Mouse (Mus musculus): ENCODE results near the gene Dnajc4.

Dnajc4 gene

DNA sequence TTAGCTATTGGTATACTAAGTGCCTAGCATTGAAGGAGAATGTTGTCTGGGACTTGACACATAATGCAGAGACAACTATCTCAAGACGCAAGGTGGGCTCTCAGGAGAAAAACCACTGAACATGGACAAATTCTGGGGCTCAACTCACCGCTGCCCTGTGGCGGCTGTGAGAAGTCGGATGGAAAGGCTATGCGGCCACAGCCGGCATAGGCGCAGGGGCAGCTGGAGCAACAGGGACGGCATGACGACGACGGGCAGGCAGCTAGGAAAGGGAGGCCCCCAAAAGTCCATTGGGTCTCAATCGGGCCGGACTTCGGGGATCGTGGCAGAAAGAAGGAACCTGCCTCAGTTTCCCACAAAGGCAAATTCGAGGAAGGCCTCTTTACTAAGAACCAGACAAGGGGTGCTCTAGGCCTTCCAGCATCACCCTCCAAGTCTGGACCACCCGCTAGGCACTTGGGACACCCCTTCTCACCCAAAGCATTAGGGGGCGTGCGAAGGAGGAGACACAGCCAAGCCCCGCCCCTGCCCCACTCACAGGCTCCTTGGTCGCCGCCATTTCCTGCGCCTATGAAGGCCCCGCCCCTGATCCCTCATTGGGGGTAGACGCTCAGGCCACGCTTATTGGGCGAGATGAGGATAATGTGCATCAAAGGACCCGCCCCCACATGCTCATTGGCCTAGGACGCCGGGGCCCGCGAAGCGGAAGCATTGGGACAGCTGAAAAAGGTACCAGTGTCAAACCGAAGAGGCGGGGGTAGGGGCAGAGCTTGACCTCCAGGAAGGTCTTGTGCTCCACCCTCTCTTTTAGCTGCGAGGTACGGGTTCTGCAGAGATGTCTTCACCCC is at the start of gene Dnajc4:
Gene Dnajc4, minus strand, starts transcription at position 562 of the 848 bp plus-strand sequence.
- DNase-seq (ENCODE audit: low spot score in 2 of 2): peak; percentile 97 to 99

GRCm38 (mm10) chr19:7041171-7041570 is 48.8 kb upstream of the Dnajc4 start:
- DNase-seq (ENCODE audit: low spot score in 2 of 2): no peak

DNA sequence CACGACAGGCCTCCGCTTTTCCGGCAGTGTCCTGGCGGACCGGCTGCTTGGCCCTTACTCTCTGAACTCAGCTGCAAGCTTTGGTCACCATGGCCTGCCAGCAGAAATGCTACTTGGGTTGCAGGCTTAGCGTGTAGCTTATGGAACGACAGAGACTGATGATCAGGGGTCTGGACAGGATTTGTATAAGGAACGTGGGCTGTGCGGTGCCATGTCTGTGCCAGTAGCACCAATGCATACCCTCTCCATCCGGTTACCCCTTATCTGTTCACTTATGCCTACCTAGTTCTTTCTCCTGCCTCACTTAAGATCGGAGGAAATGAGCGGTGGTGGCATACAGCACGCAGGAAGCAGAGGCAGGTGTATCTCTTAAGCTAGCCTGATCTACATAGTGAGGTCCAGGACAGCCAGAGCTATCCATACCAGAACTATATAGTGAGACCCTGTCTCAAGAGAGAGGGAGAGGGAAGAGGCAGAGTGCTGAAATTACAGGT is 48.3 kb upstream of the Dnajc4 start:
- no peak for DNase-seq (ENCODE audit: low spot score in 2 of 2)

- DNase-seq (ENCODE audit: low spot score in 2 of 2): peak; percentile 97 to 100
Observed at GRCm38 (mm10) chr19:7039841-7040636, 47.7 kb upstream of the Dnajc4 start, which contains the start of gene Stip1. TSS of gene Stip1 (minus strand) at chr19:7039967.

- peak; percentile 65 to 73 for DNase-seq (ENCODE audit: low spot score in 2 of 2)
Observed at GRCm38 (mm10) chr19:7039088-7039720, 46.8 kb upstream of the Dnajc4 start.

DNA sequence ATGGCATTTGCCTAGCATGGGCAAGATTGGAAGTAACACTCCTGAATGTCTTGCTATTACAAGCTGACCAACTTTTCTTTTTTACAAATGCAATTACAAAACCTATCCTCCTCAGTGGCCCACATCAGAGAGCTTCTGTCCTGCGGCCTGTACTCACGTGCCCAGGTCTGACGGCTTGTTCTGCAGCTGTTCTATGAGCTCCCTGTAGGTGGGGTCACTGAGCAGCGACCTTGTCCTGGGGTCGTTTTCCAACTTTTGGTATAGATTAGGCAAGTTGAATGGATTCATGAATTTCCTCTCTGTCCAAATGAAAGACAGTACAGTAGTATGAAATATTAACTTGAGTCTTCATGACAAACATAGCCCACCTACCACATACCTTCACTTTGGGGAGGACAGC is 41.6 kb upstream of the Dnajc4 start:
- no peak for DNase-seq (ENCODE audit: low spot score in 2 of 2)

GRCm38 (mm10) chr19:7029531-7029930 is 37.2 kb upstream of the Dnajc4 start:
- no peak for DNase-seq (ENCODE audit: low spot score in 2 of 2)

- peak; percentile 62 to 76 for DNase-seq (ENCODE audit: low spot score in 2 of 2)
Observed at GRCm38 (mm10) chr19:7020224-7020641, 27.9 kb upstream of the Dnajc4 start.

- peak; percentile 82 to 86 for DNase-seq (ENCODE audit: low spot score in 2 of 2)
Observed at GRCm38 (mm10) chr19:7019191-7019590, 26.8 kb upstream of the Dnajc4 start, which contains the start of gene Fermt3. TSS of gene Fermt3 (minus strand) at chr19:7019469.

DNA sequence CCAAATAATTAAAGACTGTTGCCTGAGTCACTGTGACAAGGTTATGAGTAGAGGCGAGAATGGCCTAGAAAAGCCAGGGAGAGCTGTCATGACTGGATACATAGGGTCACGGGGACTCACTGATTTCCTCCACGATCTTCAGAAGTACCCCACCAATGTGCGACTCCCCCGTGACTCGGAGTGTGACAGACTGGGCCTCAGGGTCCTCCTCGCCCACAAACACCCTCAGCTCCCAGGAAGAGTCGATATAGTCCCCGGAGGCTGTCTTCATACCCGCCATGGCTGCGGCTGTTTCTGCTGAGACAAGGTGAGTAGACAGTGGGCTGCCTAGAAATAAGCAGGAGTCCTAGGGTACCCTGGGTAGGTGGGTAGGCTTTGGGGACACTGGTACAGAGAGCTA is 26.2 kb upstream of the Dnajc4 start:
- peak in 1 of 2 experiments; percentile 9 for DNase-seq (ENCODE audit: low spot score in 2 of 2)

GRCm38 (mm10) chr19:7017541-7018457 is 25.4 kb upstream of the Dnajc4 start:
- peak; percentile 45 to 54 for DNase-seq (ENCODE audit: low spot score in 2 of 2)

GRCm38 (mm10) chr19:7014481-7015135 is 22.2 kb upstream of the Dnajc4 start:
- DNase-seq (ENCODE audit: low spot score in 2 of 2): no peak

- no peak for DNase-seq (ENCODE audit: low spot score in 2 of 2)
Observed at GRCm38 (mm10) chr19:7013984-7014383, 21.6 kb upstream of the Dnajc4 start.

DNA sequence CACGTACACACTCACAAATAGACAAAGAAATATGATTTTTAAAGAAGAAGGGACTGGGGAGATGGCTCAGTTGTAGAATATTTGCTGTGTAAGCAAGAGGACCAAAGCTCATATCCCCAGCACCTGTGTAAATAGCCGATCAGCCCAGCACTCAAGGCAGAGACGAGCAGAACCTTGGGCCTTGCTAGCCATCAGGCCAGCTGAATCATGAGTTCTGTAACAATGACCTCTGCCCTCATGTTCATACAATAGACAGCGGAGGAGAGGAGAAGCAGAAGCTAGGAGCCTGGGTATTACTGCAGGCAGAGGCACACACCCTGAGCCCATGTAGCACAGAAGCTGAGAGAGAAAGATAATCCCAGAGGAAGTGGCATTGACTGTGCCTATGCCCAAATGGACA is 20.1 kb upstream of the Dnajc4 start:
- DNase-seq (ENCODE audit: low spot score in 2 of 2): no peak

- no peak for DNase-seq (ENCODE audit: low spot score in 2 of 2)
Observed at GRCm38 (mm10) chr19:7006892-7007593, 14.7 kb upstream of the Dnajc4 start.

- DNase-seq (ENCODE audit: low spot score in 2 of 2): no peak
Observed at GRCm38 (mm10) chr19:6999360-7000063, 7.1 kb upstream of the Dnajc4 start.

- no peak for DNase-seq (ENCODE audit: low spot score in 2 of 2)
Observed at GRCm38 (mm10) chr19:6997721-6998290, 5.4 kb upstream of the Dnajc4 start.

GRCm38 (mm10) chr19:6996006-6996405 is 3.6 kb upstream of the Dnajc4 start, which contains the start of the genes Nudt22 and Trpt1:
TSS of gene Nudt22 (minus strand) at chr19:6996117.
TSS of gene Trpt1 (plus strand) at chr19:6996131.
- peak in 1 of 2 experiments; percentile 57 for DNase-seq (ENCODE audit: low spot score in 2 of 2)

All from thymus, postnatal 10 days (tissue).